Mouse (Mus musculus) large intestine, adult 2 months (tissue): Measurements from ENCODE around the gene Abhd16a. TPM values are rescaled to one million over a fixed set of nuclear protein-coding genes. Genes with fewer than 3 reads are reported as not detected.

ENCODE experiments used
- DNase-seq: peaks from one replicate; pipeline ENCODE4 v3.0.0-alpha.2; 2012; ENCODE audit warnings: low read depth, low spot score
- WGBS: fragments of 180-500 bp; shearing (Covaris S2); methylation state at CpG from one replicate; pipeline ENCODE4 v1.1.7; 2018; 5-methylcytosine and 5-hydroxymethylcytosine counted together
- polyA plus RNA-seq: library from polyadenylated mRNA; depleted of rRNA; stranded (reverse); fragments of >200 nt; gene quantifications from 2 replicates; pipeline ENCODE4 v1.2.3, GENCODE M21; 2012

Abhd16a gene
- polyA plus RNA-seq, 1 experiment, result 71.9 TPM

DNA sequence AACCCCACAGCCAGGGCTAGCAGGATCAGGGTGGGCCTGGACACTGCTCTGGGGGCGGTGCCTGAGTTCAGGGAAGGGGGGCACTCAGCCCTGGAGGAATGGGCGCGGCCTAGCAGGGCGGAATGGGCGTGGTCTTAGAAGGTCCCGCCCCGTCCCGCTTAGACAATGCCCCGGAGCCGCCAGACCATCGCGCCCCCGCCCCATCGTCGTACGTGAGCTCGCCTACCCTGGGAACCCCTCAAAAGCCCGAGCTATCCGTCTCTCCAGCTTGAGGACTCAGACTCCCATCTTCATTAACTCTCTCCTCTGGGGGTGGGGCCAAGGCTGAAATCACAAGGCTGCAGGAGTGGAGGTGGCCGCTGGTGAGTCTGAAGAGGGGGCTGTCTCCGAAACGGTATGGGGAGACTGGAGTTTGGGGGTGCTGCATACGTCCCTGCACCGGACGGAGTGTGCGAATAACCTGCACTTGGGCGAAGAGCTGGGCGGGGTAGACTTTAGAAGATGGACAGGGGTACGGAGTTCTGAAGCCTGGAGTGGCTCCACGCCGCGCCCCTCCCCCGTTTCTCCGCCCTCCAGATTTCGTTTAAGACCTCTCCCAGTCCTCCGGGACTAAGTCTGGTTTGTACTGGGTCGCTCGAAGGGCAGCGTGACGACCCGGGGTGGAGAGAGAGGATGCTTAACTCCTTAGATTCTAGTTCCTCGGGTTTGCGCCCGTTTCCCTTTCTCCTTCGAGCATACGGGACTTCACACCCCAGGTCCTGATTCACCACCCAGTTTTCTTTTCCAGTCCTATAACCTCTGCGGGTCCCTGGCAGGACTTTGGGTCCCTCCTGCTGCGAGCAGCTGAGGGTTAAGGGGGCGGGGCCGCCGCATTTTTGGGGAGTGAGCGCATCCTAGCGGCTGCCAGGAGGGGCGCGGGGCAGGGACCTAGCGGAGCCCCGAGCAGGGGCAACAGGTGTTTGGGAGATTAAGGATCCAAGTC, 29.9 kb upstream of the Abhd16a start, which contains the start of gene Ddah2:
TSS of gene Ddah2 (plus strand) at position 125 of the 982 bp plus-strand sequence.
- no peak for DNase-seq
- under 1% methylated on average over 57 of the region's 57 CpGs for WGBS

DNA sequence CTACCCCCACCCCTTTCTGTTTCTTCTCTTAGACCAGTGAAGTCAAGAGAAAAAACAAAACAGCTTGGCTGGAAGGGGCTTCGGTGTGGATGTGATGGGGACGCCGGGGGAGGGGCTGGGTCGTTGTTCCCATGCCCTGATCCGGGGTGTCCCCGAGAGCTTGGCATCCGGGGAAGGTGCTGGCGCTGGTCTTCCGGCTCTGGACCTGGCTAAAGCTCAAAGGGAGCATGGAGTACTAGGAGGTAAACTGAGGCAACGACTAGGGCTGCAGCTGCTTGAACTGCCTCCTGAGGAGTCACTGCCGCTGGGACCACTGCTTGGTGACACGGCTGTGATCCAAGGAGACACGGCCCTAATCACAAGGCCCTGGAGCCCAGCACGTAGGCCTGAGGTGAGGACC, 29.0 kb upstream of the Abhd16a start:
- 27% methylated on average over 14 of the region's 14 CpGs for WGBS
- DNase-seq, result no peak

DNA sequence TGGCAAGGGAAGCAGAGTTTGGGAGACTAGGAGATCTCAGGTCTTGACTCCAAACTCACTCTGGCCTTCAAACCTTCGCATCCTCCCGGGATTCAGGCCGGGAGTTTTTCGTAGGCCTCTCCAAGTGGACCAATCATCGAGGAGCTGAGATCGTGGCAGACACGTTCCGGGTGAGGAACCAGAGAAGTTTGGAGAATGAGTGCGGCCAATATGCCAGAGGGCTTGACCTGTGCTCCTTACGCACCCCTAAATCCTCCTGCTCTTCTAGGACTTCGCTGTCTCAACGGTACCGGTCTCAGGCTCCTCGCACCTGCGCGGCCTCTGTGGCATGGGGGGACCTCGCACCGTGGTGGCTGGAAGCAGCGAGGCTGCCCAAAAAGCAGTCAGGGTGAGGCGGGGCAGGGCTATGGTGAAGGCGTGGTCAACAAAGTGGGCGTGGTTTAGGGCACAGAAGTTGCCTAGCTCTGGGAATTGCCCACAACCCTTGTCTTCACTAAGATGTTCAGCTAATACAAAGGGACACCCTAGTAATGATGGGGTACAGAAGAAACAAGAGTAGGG, 28.2 kb upstream of the Abhd16a start:
- 59% methylated on average over 22 of the region's 22 CpGs for WGBS
- DNase-seq, result no peak

DNA sequence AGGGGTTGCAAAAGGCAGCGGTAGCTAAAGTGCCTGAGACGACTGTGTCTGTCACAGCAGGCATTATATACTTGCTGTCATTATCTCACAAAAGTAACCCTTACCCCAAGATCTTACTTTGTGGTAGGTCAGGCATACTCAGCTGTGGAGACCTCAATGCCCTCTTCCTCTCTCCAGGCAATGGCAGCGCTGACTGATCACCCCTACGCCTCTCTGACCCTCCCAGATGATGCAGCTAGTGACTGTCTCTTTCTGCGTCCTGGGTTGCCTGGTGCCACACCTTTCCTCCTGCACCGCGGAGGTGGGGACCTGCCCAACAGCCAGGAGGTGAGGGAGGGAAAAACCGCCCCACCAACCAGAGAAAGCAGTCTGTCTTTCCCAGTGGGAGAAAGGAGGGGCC, 27.8 kb upstream of the Abhd16a start:
- no peak for DNase-seq
- 55% methylated on average over 8 of the region's 8 CpGs for WGBS

DNA sequence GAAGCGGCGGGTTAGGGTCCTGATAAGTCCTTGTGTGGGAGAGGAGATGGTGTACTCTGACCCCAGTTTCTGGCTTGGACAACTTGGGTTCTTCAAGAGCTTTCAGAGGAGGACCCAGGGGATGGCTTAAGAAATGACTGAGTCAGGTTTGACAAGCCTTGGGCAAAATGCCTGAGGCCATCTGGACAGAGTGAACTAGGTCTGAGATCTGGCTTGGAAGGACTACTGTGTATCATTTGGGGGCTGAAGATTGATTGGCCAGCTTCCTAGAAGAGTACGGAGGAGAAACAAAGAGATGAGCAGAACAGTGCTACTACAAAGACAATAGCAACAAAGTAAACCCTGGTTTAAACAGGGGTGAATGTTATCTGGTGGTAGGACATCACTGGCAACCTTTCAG, 25.6 kb upstream of the Abhd16a start:
- DNase-seq, result no peak
- WGBS, result 79% methylated on average over 3 of the region's 3 CpGs

DNA sequence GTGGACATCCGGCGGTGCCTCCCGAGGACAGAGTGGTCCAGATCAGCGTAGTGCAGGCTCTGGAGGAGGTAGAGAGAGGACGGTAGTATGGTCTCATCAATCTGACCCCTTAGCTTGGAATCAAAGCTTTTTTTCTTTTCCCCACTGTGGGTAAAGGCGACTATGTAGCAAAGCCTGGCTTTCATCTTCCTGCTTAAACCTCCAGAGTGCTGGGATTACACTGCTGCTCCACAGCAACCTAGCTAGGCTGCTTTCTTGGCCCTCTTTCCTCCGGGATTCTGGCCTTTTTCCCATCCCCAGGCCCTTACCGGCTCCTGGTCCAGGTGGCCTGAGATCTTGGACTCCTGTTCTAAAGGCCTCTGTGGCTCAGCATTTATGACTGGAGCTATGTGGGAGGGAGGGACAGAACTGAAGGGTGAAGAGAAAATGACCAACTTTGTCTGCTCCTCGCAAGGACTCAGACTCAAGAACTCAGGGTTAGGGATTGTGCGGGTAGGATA, 24.6 kb upstream of the Abhd16a start:
- WGBS, result 33% methylated on average over 10 of the region's 10 CpGs
- no peak for DNase-seq

DNA sequence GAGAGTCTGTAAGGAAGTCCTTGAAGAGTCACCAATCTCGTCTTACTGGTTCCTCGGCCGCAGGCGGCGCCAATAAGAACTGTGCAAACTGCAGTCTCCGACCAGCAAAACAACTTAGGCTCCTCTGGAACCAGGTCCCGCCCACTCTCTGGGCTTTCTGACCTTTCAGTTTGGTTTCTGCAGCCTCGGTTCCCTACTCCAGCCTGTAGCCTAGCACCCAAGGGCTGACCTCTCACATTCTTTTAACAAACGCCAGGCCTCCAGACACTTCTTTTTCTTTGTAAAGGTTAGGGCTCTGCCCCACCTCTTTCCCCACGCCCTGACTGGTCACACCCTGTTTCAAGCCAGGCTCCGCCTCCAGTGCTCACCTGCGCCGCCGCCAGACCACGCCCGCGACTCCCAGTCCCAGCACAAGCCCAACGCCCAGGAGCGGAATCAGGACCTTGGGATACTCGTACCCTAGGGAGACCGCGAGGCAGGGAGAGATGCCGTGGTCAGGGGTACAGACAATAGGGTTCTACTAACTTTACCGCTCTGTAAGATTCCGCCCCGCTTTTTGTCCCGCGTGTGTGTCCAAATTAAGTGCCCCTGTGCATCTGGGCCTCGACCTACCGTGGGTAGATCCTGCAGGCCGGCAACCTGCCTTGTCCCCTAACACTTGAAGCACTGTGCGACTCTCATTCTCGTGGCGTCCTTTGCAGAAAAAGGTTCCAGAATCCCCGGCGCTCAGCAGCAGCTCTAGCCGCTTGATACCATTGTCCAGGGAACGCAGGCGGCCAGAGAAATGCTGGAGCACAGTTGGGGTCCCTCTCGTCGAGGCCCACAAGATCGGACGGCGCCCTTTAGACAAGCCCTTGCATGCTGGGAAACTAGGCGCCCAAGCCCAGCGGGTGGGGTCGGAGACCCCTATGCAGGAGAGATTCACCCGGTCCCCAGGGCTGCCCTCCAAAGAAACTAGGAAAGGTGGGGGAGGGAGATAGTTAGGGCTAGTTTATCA, 23.8 kb upstream of the Abhd16a start, which contains the start of gene Ly6g6c:
TSS of gene Ly6g6c (plus strand) at position 438 of the 997 bp plus-strand sequence.
- WGBS, result 12% methylated on average over 48 of the region's 48 CpGs
- no peak for DNase-seq

GRCm38 (mm10) chr17:35066084-35066483, 23.0 kb upstream of the Abhd16a start, which contains the start of gene Mpig6b:
Gene Mpig6b, minus strand, starts transcription at chr17:35066184.
- DNase-seq, result no peak
- 89% methylated on average over 10 of the region's 10 CpGs for WGBS

GRCm38 (mm10) chr17:35068213-35068914, 20.7 kb upstream of the Abhd16a start:
- DNase-seq, result no peak
- WGBS, result 30% methylated on average over 17 of the region's 17 CpGs

- WGBS, result 16% methylated on average over 6 of the region's 6 CpGs
- DNase-seq, result no peak
Observed at GRCm38 (mm10) chr17:35070556-35071229, 18.4 kb upstream of the Abhd16a start.

DNA sequence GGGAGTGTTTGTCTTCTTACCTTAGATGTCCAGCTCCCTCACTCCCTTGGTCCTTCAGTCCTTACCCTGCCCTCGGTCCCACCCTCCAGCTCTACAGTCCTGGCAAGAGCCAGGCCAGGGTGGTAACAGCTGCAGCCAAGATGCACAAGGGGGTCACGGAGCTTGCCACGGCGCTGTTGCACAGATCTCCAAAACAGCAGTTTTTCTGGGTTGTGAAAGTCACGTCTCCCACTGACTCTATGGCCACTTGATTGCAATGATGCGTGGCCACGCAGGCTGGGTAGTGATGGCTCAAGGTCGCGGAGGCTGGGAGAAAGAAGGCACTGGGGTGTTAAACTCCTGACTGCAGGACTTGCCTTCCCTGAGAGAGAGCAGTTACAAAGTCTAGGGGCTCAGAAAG, 17.6 kb upstream of the Abhd16a start:
- 69% methylated on average over 9 of the region's 9 CpGs for WGBS
- DNase-seq, result no peak

GRCm38 (mm10) chr17:35074097-35074496, 15.0 kb upstream of the Abhd16a start:
- WGBS, result 43% methylated on average over 17 of the region's 17 CpGs
- DNase-seq, result no peak

- no peak for DNase-seq
- WGBS, result 23% methylated on average over 10 of the region's 10 CpGs
Observed at GRCm38 (mm10) chr17:35076507-35077176, 12.4 kb upstream of the Abhd16a start, which contains the start of gene Ly6g6e. Gene Ly6g6e, plus strand, starts transcription at chr17:35076902.

GRCm38 (mm10) chr17:35077285-35077684, 11.8 kb upstream of the Abhd16a start:
- 9% methylated on average over 2 of the region's 2 CpGs for WGBS
- no peak for DNase-seq

DNA sequence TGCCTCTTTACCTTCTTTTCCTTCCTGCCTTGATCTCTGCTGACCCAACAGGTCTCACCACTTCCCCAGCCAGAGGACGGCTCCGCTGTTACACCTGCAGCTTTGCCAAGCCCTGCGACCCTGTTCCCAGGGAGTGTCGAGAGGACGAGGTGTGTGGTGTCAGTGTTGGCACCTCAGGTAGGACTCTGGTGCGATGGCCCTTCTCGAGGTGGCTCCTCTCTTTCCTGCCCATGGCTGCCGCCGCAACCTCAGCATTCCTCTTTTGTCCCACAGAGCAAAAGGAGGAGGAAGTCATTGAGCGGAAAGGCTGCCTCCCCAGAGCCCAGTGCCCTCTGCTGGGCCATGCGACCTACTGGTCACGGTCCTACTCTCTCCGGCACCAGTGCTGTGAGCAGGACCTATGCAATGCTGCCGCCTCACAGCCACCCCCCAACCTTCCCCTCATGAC, 11.3 kb upstream of the Abhd16a start, which contains the start of gene Ly6g6d:
TSS of gene Ly6g6d (minus strand) at position 280 of the 448 bp plus-strand sequence.
- 3% methylated on average over 14 of the region's 14 CpGs for WGBS
- DNase-seq, result no peak

DNA sequence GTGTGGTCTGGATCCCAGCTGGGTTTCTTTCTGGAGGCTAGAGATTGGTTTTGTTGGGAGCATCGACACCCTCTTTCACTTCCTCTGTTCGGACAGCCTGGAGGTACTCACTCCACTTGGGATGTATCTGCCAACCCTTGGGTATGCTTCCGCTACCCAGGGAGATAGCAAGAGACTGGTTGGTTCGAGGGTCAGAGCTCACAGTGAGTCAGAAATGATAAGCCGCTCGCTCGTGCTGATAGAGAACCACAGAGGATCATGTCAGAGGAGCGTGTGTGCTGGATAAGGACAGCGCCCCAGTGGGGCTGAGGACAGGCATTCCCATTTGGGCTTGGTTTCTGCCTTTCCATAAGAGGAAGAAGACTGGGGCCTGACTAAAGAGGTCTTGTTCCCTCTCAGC, 9.3 kb upstream of the Abhd16a start:
- DNase-seq, result no peak
- 18% methylated on average over 9 of the region's 9 CpGs for WGBS

GRCm38 (mm10) chr17:35080248-35080647, 8.8 kb upstream of the Abhd16a start:
- 20% methylated on average over 6 of the region's 6 CpGs for WGBS
- DNase-seq, result no peak
